Mouse (Mus musculus): ENCODE measurements around the gene Kndc1. TPM values are rescaled to one million over a fixed set of nuclear protein-coding genes. Genes with fewer than 3 reads are reported as not detected.

Kndc1 gene
- polyA plus RNA-seq, 1 experiment, result not detected

DNA sequence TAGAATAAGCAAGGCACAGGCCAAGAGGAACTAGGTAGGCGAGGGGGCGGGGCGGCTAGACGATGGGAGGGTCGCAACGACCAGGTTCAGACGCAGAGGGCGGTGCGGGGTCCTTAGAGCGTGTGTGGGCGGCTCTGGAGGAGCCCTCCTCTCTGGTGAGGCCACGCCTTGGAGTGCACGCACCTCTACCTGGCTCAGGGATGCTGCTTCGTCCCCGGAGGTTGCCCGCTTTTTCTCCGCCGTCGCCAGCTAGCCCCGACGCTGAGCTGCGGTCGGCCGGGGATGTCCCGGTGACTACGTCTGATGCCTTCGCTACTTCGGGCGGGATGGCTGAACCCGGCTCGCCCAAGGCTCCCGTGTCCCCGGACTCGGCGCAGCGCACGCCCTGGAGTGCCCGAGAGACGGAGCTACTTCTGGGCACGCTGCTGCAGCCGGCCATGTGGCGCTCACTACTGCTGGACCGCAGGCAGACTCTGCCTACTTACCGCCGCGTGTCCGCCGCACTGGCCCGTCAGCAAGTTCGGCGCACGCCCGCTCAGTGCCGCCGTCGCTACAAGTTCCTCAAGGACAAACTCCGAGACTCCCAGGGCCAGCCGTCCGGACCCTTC is 49.3 kb downstream of the Kndc1 start, which contains the start of gene Utf1:
Gene Utf1, plus strand, starts transcription at position 116 of the 608 bp plus-strand sequence.
- Histone ChIP-seq H3K4me3 (replicated peaks) (no peak within 1 kb of the TSS), H3K27me3 (ENCODE audit: control insufficient read depth) (peaks cover 75% of the 10 kb centered on the region), H3K36me3 (ENCODE audit: control insufficient read depth) (no peaks in the 10 kb centered on the region), H3K9me3 (ENCODE audit: control insufficient read depth, low read length) (peaks cover 4% of the 10 kb centered on the region; the same call in 1 of the 2 replicates), H3K4me1 (ENCODE audit: control insufficient read depth) (no peaks in the 10 kb centered on the region; the same call in 1 of the 2 replicates)
- no peak for TF ChIP-seq GATA1 (IDR thresholded peaks at IDR 0.05; ENCODE audit: low read length)
- TF ChIP-seq TAL1 (IDR thresholded peaks at IDR 0.05; ENCODE audit: low read length), result no peak

DNA sequence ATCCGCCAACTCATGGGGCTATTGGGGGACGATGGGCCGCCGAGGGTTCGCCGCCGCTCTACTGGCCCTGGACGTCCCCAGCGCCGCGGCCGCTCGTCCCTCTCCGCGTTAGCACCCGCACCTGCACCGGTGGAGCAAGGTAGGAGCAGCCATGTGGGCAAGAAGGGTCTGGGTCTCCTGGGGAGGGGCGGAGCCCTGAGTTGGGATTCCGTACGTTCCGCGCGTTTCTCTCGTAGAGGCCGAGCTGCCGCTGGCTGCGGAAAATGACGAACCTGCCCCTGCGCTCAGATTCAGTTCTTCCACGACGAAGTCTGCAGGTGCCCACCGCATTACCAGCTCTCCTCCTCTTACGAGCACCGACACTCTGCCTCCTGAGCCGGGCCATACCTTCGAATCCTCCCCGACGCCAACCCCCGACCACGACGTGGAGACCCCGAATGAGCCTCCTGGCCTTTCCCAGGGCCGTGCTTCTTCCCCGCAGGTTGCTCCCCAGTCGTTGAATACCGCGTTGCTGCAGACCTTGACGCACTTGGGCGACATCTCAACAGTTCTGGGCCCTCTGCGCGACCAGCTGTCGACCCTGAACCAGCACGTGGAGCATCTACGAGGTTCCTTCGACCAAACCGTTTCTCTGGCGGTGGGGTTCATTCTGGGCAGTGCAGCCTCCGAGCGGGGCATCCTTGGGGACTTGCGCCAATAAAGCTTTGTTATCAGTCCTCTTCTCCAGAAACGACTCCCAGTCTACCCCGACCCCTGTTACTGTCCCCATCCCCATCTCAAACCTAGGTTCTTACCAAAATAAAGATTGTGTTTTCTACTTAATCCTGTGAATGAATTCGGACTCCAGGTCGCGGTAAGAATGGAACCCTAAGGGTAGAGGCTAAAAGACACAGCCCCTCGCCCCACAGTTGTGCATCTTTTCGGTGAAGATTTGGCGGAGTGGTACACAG is 50.1 kb downstream of the Kndc1 start:
- no peak for TF ChIP-seq GATA1 (IDR thresholded peaks at IDR 0.05; ENCODE audit: low read length)
- peaks cover 4% of the 10 kb centered on the region; the same call in 1 of the 2 replicates for H3K9me3 ChIP-seq (ENCODE audit: control insufficient read depth, low read length)
- peaks cover under 1% of the 10 kb centered on the region for H3K4me1 ChIP-seq (ENCODE audit: control insufficient read depth)
- peaks cover 76% of the 10 kb centered on the region for H3K27me3 ChIP-seq (ENCODE audit: control insufficient read depth)
- no peaks in the 10 kb centered on the region for H3K36me3 ChIP-seq (ENCODE audit: control insufficient read depth)
- no peak overlapping the region for H3K4me3 ChIP-seq (replicated peaks)

DNA sequence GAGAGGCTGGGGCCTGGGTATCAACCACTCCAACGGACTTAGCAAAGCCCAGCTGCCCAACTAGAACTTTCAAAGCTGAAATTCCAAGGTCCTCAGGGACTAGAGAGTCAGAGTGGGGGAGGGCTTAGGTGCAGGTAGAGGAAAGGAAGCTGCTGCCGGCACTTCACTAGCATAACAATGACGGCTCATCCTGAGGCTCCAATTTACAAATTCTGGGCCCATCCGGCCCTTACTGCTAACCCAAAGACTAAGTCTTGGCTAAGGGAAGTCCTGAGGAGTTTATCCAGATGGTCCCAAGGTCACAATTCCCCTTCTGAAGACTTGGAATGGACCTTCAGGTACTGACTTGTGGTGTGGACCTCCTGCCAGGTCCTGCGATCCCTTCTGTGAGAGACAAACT is 51.0 kb downstream of the Kndc1 start:
- TF ChIP-seq TAL1 (IDR thresholded peaks at IDR 0.05; ENCODE audit: low read length) (no peak), GATA1 (IDR thresholded peaks at IDR 0.05; ENCODE audit: low read length) (no peak)
- Histone ChIP-seq H3K9me3 (ENCODE audit: control insufficient read depth, low read length) (peaks cover 4% of the 10 kb centered on the region; the same call in 1 of the 2 replicates), H3K27me3 (ENCODE audit: control insufficient read depth) (peaks cover 78% of the 10 kb centered on the region)

DNA sequence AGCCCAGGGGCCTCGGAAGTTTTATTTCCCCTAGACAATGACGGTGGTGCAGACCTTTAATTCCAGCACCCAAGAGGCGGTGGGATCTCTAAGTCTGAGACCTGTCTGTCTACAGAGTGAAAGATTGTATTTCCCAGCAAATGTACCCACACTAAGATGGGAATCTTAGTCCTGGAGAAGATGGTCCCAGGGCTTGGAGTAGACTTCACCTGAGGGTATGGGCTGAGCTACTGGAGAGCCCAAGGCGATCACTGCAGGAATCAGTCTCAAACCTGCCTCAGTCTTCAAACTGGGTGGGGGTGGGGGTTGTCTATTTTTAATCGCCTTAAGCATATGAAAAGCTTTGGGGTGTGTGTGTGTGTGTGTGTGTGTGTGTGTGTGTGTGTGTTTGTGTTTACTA is 51.5 kb downstream of the Kndc1 start:
- TF ChIP-seq GATA1 (IDR thresholded peaks at IDR 0.05; ENCODE audit: low read length), result no peak
- no peak for TF ChIP-seq TAL1 (IDR thresholded peaks at IDR 0.05; ENCODE audit: low read length)
- H3K36me3 ChIP-seq (ENCODE audit: control insufficient read depth), result no peaks in the 10 kb centered on the region
- peaks cover 4% of the 10 kb centered on the region; the same call in 1 of the 2 replicates for H3K9me3 ChIP-seq (ENCODE audit: control insufficient read depth, low read length)
- H3K27me3 ChIP-seq (ENCODE audit: control insufficient read depth), result peaks cover 73% of the 10 kb centered on the region
- peaks cover 14% of the 10 kb centered on the region for H3K4me1 ChIP-seq (ENCODE audit: control insufficient read depth)
- H3K4me3 ChIP-seq (replicated peaks), result no peak overlapping the region

More for the DNA sequence above, 51.0 kb downstream of the Kndc1 start:
- H3K36me3 ChIP-seq (ENCODE audit: control insufficient read depth), result no peaks in the 10 kb centered on the region
- H3K4me1 ChIP-seq (ENCODE audit: control insufficient read depth), result peaks cover 10% of the 10 kb centered on the region
- H3K4me3 ChIP-seq (replicated peaks), result no peak overlapping the region

DNA sequence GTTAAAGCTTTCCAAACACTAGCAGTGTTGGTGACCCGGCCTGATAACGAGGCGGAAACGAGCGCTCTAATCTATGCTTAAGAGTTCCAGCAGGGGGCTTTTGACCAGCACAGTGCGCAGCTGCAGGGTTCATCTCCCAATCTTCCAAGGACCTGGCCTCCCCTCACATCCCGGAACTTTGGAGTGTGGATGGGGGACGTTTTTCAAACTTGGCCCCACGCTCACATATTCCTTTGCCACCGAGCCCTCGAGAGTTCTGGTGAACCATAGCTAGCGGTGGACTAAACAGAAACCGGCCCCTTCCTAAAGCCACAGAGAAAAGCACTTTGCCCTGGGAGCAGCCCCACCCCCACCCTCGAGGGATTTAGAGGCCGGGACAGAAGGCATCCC is 55.4 kb downstream of the Kndc1 start:
- no peaks in the 10 kb centered on the region for H3K9me3 ChIP-seq (ENCODE audit: control insufficient read depth, low read length)
- H3K4me1 ChIP-seq (ENCODE audit: control insufficient read depth), result peaks cover 18% of the 10 kb centered on the region
- H3K27me3 ChIP-seq (ENCODE audit: control insufficient read depth), result peaks cover 39% of the 10 kb centered on the region
- peak overlapping the region; percentile 67 for H3K4me3 ChIP-seq (replicated peaks)
- TF ChIP-seq TAL1 (IDR thresholded peaks at IDR 0.05; ENCODE audit: low read length) (no peak), GATA1 (IDR thresholded peaks at IDR 0.05; ENCODE audit: low read length) (no peak)
- no peaks in the 10 kb centered on the region for H3K36me3 ChIP-seq (ENCODE audit: control insufficient read depth)

DNA sequence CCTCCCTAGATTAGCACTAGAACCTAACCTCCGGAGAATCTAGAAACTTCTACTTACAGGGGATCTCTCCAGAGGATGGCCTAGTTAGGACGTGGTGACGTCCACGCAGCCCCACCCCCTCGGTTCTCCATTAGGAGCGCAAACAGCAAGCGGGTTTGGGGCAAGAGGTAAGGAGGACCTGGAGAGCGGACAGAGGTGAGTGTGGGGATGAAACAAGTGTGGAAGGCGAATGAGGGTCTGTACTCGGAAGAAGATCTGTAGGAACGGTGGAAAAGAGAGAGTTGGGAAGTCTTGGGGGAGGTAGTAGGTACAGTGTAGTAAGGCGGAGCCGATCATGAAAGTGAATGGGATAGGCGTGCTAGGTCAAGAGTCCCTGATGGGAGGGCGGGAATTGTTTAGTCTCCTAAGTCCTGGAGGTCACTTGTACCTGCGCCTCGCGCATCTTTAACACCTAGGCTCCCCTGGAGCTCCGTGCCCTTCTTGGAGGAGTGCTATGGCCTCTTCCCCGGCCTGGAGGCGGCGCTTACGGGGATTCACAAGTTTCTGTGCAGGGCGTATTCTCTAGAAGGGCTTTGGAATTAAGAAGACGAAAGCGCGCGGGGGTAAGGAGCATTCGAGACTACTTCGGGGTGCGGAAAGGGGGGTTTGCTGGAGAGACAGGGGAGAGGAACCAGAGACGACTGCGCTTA is 55.9 kb downstream of the Kndc1 start:
- Histone ChIP-seq H3K27me3 (ENCODE audit: control insufficient read depth) (peaks cover 33% of the 10 kb centered on the region), H3K4me3 (replicated peaks) (peak overlapping the region; percentile 67), H3K36me3 (ENCODE audit: control insufficient read depth) (no peaks in the 10 kb centered on the region), H3K9me3 (ENCODE audit: control insufficient read depth, low read length) (no peaks in the 10 kb centered on the region), H3K4me1 (ENCODE audit: control insufficient read depth) (peaks cover 23% of the 10 kb centered on the region)
- no peak for TF ChIP-seq TAL1 (IDR thresholded peaks at IDR 0.05; ENCODE audit: low read length)
- TF ChIP-seq GATA1 (IDR thresholded peaks at IDR 0.05; ENCODE audit: low read length), result no peak

DNA sequence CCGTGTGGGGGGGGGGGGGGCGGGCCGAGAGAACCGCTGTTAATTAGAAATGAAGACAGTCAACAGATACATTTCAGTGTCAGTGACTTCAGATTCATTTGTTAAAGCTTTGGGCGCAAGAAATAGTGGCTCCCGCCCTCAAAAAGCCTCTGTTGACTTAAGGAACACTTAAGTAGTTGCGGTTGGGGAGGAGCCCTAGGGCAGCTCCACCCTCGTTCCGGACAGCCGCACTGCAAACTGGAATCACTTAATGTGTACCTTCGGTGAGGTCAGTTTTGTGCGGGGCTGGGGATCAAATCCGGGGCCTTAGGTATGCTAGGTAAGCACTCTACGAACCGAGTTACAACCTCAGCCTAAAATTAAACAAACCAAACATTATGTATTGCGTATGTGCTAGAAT is 56.6 kb downstream of the Kndc1 start:
- Histone ChIP-seq H3K27me3 (ENCODE audit: control insufficient read depth) (peaks cover 27% of the 10 kb centered on the region), H3K4me3 (replicated peaks) (peak overlapping the region; percentile 67), H3K9me3 (ENCODE audit: control insufficient read depth, low read length) (no peaks in the 10 kb centered on the region), H3K36me3 (ENCODE audit: control insufficient read depth) (no peaks in the 10 kb centered on the region), H3K4me1 (ENCODE audit: control insufficient read depth) (peaks cover 30% of the 10 kb centered on the region)
- TF ChIP-seq GATA1 (IDR thresholded peaks at IDR 0.05; ENCODE audit: low read length) (no peak), TAL1 (IDR thresholded peaks at IDR 0.05; ENCODE audit: low read length) (no peak)

DNA sequence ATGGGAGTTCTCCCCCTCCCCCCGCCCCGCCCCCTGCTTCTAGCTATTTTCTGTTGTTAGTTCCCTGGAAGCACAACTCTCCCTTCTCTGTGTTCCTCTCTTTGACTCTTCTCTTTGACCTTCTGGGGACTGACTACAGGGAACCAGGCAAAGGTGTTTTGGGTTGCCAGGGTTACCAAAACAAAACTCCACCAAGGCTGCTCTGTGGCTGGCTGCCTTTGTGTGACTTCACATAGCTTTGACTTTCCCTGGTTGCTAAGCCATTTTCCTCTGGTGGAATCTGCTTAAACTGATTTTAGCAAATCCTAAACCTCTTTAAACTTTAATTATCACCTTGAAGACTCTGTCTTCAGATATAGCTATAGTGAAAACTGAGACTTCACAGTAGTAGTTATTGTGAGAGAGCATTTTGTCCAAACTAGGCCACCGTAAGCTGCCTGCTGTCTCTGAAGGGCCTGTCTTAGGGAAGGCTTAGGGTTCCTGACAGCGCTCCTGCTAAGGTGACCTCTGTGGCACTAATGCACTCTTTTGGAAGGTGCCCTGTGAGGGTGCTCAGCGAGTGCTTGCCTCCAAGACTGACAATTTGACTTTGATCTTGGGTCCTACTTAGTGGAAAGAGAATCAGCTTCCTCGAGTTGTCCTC is 57.6 kb downstream of the Kndc1 start:
- TF ChIP-seq GATA1 (IDR thresholded peaks at IDR 0.05; ENCODE audit: low read length) (no peak), TAL1 (IDR thresholded peaks at IDR 0.05; ENCODE audit: low read length) (no peak)
- H3K27me3 ChIP-seq (ENCODE audit: control insufficient read depth), result peaks cover 23% of the 10 kb centered on the region
- H3K4me3 ChIP-seq (replicated peaks), result no peak overlapping the region
- no peaks in the 10 kb centered on the region for H3K9me3 ChIP-seq (ENCODE audit: control insufficient read depth, low read length)
- H3K36me3 ChIP-seq (ENCODE audit: control insufficient read depth), result no peaks in the 10 kb centered on the region
- H3K4me1 ChIP-seq (ENCODE audit: control insufficient read depth), result peaks cover 36% of the 10 kb centered on the region
